Mouse (Mus musculus) testis, adult 2 months (tissue): ENCODE data around the gene Kif2c. TPM values are rescaled to one million over a fixed set of nuclear protein-coding genes. Genes with fewer than 3 reads are reported as not detected.

Experiments used
- H3K27ac ChIP-seq: fragments of 200-500 bp; 2 replicates; pipeline ENCODE4 v1.5.1; 2012; ENCODE audit warnings: low read depth, low read length; ENCODE audit not compliant: control insufficient read depth, insufficient read depth
- H3K27me3 ChIP-seq: fragments of 200-500 bp; 2 replicates; pipeline ENCODE4 v1.6.1; 2012; ENCODE audit warnings: mild to moderate bottlenecking, low read length, moderate library complexity; ENCODE audit not compliant: control insufficient read depth, insufficient read depth
- H3K36me3 ChIP-seq: fragments of 200-500 bp; 2 replicates; pipeline ENCODE4 v1.6.1; 2012; ENCODE audit warnings: mild to moderate bottlenecking, low read length; ENCODE audit not compliant: control insufficient read depth, insufficient read depth
- H3K4me1 ChIP-seq: fragments of 200-500 bp; 2 replicates; pipeline ENCODE4 v1.6.1; 2012; ENCODE audit warnings: low read length; ENCODE audit not compliant: control insufficient read depth, insufficient read depth
- H3K4me3 ChIP-seq: fragments of 200-500 bp; 2 replicates; pipeline ENCODE4 v1.5.1; 2012; ENCODE audit warnings: low read depth, mild to moderate bottlenecking, low read length, moderate library complexity, mixed read lengths; ENCODE audit not compliant: control insufficient read depth
- CTCF ChIP-seq: fragments of 200-500 bp; IDR thresholded peaks from 2 replicates; pipeline ENCODE4 v1.5.1; 2012; ENCODE audit warnings: low read depth, mild to moderate bottlenecking, inconsistent platforms, low read length, moderate library complexity; ENCODE audit not compliant: control insufficient read depth, insufficient read depth, insufficient replicate concordance
- POLR2A ChIP-seq: fragments of 200-500 bp; IDR thresholded peaks from 2 replicates; pipeline ENCODE4 v1.6.1; 2012; ENCODE audit warnings: low read depth, mild to moderate bottlenecking, inconsistent platforms, low read length, moderate library complexity; ENCODE audit not compliant: control insufficient read depth
- polyA plus RNA-seq: library from polyadenylated mRNA; depleted of rRNA; stranded (reverse); fragments of >200 nt; gene quantifications from 2 replicates; pipeline ENCODE4 v1.2.3, GENCODE M21; 2012; rRNA removed

The Kif2c gene
- polyA plus RNA-seq, 1 experiment = 325 TPM

DNA sequence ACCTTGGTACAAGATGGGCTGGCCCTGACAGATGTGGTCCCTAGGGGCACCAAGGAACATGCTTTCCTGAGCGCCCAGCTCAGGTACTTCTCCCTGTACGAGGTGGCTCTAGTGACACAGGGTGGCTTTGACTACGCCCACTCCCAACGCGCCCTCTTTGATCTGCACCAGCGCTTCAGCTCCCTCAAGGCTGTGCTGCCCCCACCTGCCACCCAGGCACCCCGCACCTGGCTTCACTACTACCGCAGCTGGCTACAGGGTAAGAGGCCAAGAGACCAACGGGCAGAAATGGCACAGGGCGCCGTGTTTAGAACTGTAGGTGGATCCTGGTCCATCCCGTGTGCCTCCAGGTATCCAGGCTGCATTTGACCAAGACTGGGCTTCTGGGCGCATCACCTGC lies 72.2 kb downstream of the Kif2c start:
- H3K27me3 ChIP-seq = no peaks in the 10 kb centered on the region
- peaks cover 1% of the 10 kb centered on the region; the same call in 1 of the 2 replicates for H3K36me3 ChIP-seq
- TF ChIP-seq POLR2A (no peak), CTCF (no peak)
- H3K4me1 ChIP-seq = no peaks in the 10 kb centered on the region
- no peak overlapping the region for H3K27ac ChIP-seq
- no peak overlapping the region for H3K4me3 ChIP-seq

Other genes starting within 250 kb of the Kif2c start
- gene Urod, start 188.2 kb downstream of the Kif2c start, polyA plus RNA-seq = 16.5 and 16.8 TPM in 2 replicates
- gene Hectd3, start 187.3 kb downstream of the Kif2c start, polyA plus RNA-seq = 10.7 and 10.9 TPM in 2 replicates
- 5.4 and 6.3 TPM in 2 replicates for gene Eif2b3, start 163.2 kb downstream of the Kif2c start, polyA plus RNA-seq
- gene Ptch2, start 86.6 kb downstream of the Kif2c start, polyA plus RNA-seq = 31.0 and 31.2 TPM in 2 replicates
- 2.6 and 3.2 TPM in 2 replicates for gene Btbd19, start 56.9 kb downstream of the Kif2c start, polyA plus RNA-seq
- gene Tctex1d4, start 55.8 kb downstream of the Kif2c start, polyA plus RNA-seq = 0.28 and 0.29 TPM in 2 replicates
- gene Plk3, start 48.7 kb downstream of the Kif2c start, polyA plus RNA-seq = 0.94 and 1.5 TPM in 2 replicates
- gene Rps8, start 26.4 kb downstream of the Kif2c start, polyA plus RNA-seq = 185 and 230 TPM in 2 replicates
- gene Tmem53, start 69.3 kb upstream of the Kif2c start, polyA plus RNA-seq = 999 and 1,059 TPM in 2 replicates
- gene Armh1, start 69.5 kb upstream of the Kif2c start, polyA plus RNA-seq = 154 and 162 TPM in 2 replicates